Mouse (Mus musculus): ENCODE results near the gene Neu1.
"Not testable (repeated sequence)": the region's sequence is repeated elsewhere in the genome, so short reads cannot be mapped to it uniquely, and the experiment has no call there.

Neu1 gene

DNA sequence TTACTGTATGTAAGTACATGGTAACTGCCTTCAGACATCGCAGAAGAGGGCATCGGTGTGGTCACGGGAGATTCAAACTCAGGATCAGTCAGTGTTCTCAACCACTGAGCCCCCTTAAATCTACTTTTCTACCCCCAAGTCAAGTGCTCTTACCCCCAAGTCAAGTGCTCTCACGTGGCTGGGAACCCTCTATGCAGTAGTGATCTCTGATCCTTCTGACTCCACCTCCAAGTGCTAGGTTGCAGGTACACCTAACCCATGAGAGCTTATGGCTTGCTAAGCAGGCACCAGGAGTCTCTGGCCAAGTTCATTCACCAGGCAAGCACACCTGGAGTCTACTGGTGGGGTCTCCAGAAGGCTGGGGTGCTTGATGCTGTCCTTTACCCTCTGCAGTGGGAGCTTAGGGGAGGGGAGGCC, 18.5 kb downstream of the Neu1 start:
- no peak for DNase-seq

GRCm38 (mm10) chr17:34950514-34951455, 19.7 kb downstream of the Neu1 start:
- DNase-seq, result no peak

DNA sequence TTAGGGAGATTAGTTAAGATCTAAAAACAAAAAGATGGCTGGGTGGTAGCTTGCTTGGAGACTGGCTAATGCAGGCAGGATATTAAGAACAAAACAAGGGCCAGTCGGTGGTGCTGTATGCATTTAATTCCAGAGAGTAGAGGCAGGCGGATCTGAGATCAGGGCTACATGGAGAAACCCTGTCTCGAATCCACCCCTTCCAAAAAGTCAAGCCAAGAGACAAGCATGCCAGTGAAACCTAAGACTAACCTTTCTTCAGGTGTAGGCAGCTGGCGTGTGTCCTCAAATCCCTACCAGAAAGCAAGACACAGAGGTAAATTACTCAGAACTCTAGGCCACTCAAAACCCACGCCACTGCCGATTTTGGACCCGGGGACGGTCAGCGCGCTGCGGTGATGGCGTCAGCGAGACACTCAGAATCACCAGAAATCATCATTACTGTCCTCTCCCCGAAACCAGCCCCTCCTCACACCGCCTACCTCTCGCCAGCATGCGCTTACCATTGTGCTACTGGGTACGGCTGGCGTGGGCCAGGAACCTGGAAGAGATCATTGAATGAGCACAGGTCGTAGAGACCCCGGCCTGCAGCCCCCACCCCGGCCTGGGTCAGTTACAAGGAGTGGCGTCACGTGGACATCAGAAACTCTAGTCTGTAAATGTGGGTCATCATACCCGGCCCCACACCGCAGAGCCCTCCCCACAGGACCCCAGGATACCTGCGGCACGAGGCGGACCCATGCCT, 20.8 kb downstream of the Neu1 start:
- DNase-seq, result no peak

DNA sequence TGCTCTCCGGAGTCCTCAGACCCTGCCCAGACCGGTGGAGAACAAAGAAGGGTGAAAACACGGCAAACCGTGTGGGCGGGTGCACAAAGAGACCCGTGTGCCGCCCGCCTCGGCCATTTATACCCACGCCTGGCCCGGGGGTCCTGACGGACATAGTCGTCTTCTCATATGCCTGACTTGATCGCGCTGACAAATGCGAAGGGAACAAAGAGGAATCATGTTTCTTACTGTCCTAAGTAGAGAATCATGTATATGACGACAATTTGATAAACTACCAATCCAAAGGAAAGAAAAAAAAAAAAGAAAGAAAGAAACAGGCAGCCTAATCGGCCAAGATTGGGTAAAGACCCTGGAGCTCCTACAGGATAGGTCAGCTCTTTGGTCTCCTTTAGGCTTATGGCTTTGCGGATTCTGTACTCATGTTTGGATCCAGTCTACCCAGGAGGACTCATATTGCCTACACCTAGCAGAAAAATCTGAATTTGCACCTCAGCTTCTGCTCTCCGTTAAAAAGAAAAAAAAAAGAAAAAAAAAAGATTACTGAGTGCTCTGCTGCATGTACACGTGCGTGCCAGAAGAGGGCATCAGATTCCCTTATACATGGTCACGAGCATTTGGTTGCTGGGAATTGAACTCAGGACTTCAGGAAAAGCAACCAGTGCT, 21.5 kb downstream of the Neu1 start:
- peak; percentile 86 for DNase-seq

DNA sequence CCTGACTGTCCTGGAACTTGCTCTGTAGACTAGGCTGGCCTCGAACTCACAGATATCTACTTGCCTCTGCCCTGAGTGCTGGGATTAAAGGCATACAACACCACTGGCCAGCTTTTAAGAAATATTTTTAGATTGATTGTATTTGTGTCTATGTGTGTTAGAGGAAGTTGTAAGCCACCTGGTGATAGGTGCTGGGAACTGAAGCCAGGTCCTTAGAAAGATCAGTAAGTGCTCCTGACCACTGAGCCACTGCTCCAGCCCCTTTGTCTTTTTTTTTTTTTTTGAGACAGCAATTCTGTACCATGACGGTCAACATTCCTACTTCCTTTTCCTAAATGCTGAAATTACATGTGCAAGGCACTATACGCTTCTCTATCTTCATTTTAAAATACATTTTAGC, 22.2 kb downstream of the Neu1 start:
- no peak for DNase-seq

GRCm38 (mm10) chr17:34953904-34954303, 22.9 kb downstream of the Neu1 start:
- peak; percentile 34 for DNase-seq

DNA sequence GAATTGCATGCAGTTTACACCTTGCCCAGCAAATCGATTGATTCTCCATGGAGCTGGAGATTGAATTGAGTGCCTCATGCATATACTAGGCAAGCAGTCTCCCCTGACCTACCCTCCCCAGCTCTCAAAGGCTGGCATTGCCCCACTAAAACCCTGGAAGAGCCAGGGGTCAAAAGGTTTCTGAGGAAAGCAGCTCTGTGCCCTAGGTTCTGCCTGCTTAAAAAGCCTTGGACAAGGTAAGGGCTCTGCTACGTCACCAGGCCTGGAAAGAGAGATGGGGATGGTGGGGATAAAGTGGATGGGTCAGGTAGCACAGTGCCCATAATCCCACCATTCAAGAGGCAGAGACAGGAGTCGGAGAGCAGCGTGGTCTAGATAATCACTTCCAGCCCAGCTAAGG, 23.8 kb downstream of the Neu1 start:
- DNase-seq, result no peak

- DNase-seq, result no peak
These were observed 24.8 kb downstream of the Neu1 start for GRCm38 (mm10) chr17:34955884-34956283.

DNA sequence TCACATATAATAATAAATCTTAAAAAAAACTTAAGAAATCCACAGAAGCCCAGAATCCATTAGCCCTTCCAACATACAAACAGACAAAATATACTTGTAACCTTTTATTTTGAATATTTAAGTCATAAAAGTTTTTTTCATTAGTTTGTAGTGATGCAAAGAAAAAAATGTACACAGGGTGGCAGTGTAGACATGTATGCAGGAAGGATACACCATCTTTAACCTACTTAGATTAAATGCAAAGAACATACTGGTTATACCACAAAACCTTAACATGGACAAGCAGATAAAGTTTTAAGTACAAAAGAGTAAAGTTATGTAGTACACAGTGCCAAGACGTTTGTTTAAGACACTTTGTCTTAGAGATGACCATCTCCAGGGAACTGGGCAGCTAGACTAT, 25.3 kb downstream of the Neu1 start:
- DNase-seq, result no peak

DNA sequence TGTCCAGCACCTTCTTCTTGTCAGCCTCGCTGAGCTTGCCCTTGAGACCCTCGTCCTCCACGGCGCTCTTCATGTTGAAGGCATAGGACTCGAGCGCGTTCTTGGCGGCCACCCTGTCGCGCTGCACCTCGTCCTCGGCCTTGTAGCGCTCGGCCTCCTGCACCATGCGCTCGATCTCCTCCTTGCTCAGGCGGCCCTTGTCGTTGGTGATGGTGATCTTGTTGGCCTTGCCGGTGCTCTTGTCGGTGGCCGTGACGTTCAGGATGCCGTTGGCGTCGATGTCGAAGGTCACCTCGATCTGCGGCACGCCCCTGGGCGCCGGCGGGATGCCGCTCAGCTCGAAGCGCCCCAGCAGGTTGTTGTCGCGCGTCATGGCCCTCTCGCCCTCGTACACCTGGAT, 26.2 kb downstream of the Neu1 start:
- DNase-seq, result not testable (repeated sequence)

DNA sequence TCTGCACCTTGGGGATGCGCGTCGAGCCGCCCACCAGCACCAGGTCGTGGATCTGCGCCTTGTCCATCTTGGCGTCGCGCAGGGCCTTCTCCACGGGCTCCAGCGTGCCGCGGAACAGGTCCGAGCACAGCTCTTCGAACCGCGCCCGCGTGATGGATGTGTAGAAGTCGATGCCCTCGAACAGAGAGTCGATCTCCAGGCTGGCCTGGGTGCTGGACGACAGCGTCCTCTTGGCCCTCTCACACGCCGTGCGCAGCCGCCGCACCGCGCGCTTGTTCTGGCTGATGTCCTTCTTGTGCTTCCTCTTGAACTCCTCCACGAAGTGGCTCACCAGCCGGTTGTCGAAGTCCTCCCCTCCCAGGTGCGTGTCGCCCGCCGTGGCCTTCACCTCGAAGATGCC, 26.9 kb downstream of the Neu1 start:
- DNase-seq, result not testable (repeated sequence)

DNA sequence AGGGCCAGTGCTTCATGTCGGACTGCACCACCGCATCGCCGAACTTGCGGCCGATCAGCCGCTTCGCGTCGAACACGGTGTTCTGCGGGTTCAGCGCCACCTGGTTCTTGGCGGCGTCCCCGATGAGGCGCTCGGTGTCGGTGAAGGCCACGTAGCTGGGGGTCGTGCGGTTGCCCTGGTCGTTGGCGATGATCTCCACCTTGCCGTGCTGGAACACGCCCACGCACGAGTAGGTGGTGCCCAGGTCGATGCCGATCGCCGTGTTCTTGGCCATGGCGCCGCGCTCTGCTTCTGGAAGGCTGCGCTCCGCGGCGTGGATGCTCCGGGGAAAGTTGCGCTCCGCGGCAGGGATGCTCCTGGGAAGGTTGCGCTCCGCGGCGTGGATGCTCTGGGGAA, 27.7 kb downstream of the Neu1 start:
- DNase-seq, result not testable (repeated sequence)

- peak; percentile 92 for DNase-seq
These were observed 28.2 kb downstream of the Neu1 start, which contains the start of gene Hspa1b for GRCm38 (mm10) chr17:34959130-34959778. Gene Hspa1b, minus strand, starts transcription at chr17:34959238.

- peak; percentile 76 for DNase-seq
These were observed 28.9 kb downstream of the Neu1 start for GRCm38 (mm10) chr17:34959881-34960515.

- peak; percentile 46 for DNase-seq
These were observed 29.8 kb downstream of the Neu1 start for GRCm38 (mm10) chr17:34960702-34961493.

GRCm38 (mm10) chr17:34962125-34962524, 31.1 kb downstream of the Neu1 start:
- peak; percentile 59 for DNase-seq

- DNase-seq, result no peak
These were observed 31.8 kb downstream of the Neu1 start for GRCm38 (mm10) chr17:34962841-34963240.

GRCm38 (mm10) chr17:34964640-34965049, 33.6 kb downstream of the Neu1 start:
- peak; percentile 65 for DNase-seq

- no peak for DNase-seq
These were observed 34.6 kb downstream of the Neu1 start for GRCm38 (mm10) chr17:34965627-34966026.

GRCm38 (mm10) chr17:34969822-34970221, 38.8 kb downstream of the Neu1 start, which contains the start of gene Gm20481:
Gene Gm20481, plus strand, starts transcription at chr17:34969912.
- DNase-seq, result not testable (repeated sequence)

GRCm38 (mm10) chr17:34970850-34971249, 39.8 kb downstream of the Neu1 start:
- DNase-seq, result not testable (repeated sequence)

All from kidney, postnatal 14 days (tissue).